Mouse (Mus musculus) brown adipose tissue, adult 24 weeks (tissue): Measurements from ENCODE around the gene Dock8. TPM values are rescaled to one million over a fixed set of nuclear protein-coding genes. Genes with fewer than 3 reads are reported as not detected.
A peak's percentile ranks its signal among the peaks of the same experiment; 100 is the strongest.

Experiments used
- H3K27ac ChIP-seq: fragments of 200-500 bp; replicated peaks from 2 replicates; pipeline ENCODE4 v1.5.1; 2012; ENCODE audit warnings: low read depth, mild to moderate bottlenecking, low read length
- H3K4me1 ChIP-seq: fragments of 200-500 bp; 2 replicates; pipeline ENCODE4 v1.6.1; 2012; ENCODE audit warnings: low read length, mixed read lengths; ENCODE audit not compliant: control insufficient read depth, insufficient read depth, insufficient read length
- H3K4me3 ChIP-seq: fragments of 200-500 bp; 2 replicates; pipeline ENCODE4 v1.5.1; 2012; ENCODE audit warnings: low read depth, mild to moderate bottlenecking, low read length, moderate library complexity; ENCODE audit not compliant: insufficient read depth
- polyA plus RNA-seq: library from polyadenylated mRNA; stranded (reverse); fragments of >200 nt; gene quantifications from 2 replicates; pipeline ENCODE4 v1.2.4, GENCODE M21; 2012; ENCODE audit not compliant: missing spikeins, insufficient read depth, insufficient read length

Gene Dock8
- 29.0 and 42.3 TPM in 2 replicates for polyA plus RNA-seq

DNA sequence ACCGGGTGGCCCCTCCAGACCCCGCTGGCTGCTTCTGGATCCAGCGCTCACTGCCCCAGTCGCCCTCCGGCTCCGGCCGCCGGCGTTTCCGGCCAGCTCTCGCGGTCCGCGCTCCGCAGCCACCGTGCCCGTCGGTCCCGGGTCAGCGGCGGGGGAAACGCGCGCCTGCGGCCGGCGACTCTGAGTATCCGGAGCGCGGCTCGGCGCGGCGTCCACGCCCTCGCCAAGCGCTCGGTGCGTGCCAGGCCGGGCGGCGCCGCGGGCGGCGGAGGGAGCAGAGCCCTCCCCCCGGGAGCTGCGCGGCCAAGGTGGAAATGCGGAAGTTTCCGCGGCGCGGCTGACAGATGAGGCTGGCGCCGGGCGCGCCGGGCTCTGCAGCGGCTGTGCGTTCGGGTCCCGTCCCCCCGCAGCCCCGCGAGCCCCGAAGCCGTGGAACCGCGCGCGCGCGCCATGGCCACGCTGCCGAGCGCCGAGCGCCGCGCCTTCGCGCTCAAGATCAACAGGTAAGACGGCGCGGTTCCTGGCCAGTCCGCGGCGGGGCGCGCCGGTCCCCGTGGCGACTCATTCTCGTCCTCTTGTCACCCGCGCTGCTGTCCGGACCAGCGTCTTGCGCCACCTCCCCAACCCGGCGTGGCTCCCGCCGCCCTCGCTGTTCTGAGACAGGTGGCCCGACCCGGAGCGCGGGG is at the start of gene Dock8:
Gene Dock8, plus strand, starts transcription at position 334 of the 686 bp plus-strand sequence.
- Histone ChIP-seq H3K4me1 (no peaks in the 10 kb centered on the region; the same call in 1 of the 2 replicates), H3K27ac (peak within 1 kb of the TSS; percentile 61), H3K4me3 (peak within 1 kb of the TSS; percentile 80)

DNA sequence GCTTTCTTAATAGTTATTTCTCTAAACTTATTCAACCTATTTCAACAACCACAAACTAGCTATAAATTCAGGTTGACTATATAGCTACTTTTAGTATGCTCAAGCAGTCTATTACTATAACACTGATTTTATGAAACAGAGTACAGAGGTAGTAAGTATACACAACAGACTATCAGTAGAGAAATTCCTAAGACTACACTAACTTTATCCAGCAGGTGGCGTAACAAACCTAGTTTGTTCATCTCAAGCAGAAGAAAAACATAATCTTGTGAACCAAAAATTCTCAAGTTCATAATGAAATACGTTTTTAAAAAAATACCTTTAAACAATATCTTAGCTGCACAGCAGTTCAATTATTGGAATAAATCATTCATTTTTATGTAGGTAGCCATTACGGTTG is 40.8 kb upstream of the Dock8 start:
- Histone ChIP-seq H3K4me1 (no peaks in the 10 kb centered on the region), H3K27ac (no peak overlapping the region)

DNA sequence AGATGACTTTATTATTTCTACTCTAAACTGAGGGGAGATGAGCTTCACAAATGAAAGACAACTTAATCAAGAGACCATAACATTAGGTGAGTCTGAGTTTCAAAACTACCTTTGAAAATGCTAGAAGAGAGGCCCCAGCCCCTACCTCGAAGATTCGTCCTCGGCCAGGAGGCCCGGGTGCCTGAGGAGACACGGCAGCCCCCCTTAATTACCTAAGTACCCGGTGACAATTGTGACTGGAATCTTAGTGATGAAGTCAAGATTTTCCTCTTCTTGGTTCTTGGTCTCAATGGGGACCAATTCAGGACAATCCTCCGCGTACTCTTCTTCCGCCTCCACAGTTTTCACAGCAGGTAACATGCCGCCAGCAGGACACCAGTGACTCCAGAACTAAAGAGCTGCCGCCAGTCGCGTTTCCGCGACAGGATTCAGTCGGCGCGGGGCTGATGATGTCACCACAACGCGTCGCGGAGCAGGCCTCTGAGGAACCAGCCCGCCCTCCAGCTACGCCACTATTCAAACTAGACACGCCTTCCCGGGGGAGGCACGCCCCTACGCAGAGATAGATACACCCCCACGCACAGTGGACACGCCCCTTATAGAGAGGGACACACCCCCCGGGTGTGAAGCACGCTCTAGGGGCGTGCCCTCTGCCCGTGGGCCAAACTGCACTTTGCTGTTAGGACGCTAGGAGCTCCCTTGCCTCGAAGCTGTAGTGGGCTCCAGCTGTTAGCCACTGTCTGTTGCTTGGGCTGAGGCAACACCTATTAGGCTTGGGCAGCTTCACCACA is 38.0 kb upstream of the Dock8 start, which contains the start of gene Cbwd1:
Gene Cbwd1, minus strand, starts transcription at position 439 of the 791 bp plus-strand sequence.
- Histone ChIP-seq H3K27ac (no peak within 1 kb of the TSS), H3K4me1 (no peaks in the 10 kb centered on the region), H3K4me3 (peak within 1 kb of the TSS; percentile 81)

More for the DNA sequence above, 40.8 kb upstream of the Dock8 start:
- H3K4me3 ChIP-seq = no peak overlapping the region

DNA sequence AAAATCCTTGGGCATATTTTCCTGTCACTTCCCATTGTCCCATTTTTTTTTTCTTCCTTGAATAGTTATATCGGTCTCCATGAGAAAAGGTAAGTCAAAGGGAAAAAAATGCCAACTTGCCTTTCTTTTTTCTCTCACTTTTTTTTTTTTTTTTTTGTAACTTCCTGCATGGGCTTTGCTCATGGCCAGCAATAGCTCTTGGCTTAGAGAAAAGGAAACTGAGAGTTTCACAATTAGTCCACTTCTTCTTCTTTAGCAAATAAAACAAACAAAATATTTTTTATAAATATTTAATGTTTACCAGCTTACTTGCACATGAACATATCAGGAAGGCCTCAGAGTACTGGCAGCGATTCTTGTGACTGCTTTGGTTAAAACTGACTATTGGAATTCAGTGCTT is 33.1 kb upstream of the Dock8 start:
- Histone ChIP-seq H3K27ac (no peak overlapping the region), H3K4me3 (no peak overlapping the region), H3K4me1 (no peaks in the 10 kb centered on the region)

DNA sequence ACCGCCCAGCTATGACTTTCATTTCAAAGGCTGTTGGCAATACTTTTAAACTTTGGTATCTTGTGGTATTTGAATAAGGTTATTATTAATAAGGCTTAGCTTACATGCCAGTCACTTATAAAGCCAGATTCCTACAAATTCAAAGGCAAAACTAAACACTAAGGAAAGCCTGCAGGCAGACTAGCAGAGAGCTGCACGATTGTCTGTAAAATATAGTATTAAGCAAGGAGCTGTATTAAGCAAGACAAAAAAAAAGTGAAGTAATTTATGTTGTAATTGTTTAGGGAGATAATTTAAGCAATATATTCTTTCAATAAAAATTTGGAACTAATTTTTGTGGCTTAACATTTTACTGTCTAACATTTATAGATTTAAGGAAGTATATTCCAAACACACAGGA is 32.4 kb upstream of the Dock8 start:
- no peak overlapping the region for H3K4me3 ChIP-seq
- no peaks in the 10 kb centered on the region for H3K4me1 ChIP-seq
- no peak overlapping the region; the same call in 1 of the 2 replicates for H3K27ac ChIP-seq

DNA sequence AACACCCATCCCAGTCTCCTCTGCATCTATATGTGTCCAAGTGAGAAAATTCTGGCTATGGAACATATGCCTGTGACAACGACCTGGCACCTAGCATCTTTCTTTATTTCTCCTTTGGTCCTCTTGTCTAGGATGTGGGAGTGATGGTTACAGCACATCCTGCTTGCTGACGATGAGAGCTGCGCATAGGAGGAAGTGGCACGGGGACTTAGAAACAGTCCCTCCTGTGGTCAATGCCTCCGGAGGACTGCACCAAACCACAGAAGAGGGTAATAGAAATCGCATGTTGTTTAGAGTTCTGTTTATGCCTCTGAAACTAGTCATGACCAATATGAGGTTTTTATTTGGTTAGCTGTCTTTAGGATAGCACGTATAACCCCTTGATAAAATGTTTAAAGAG is 28.0 kb upstream of the Dock8 start:
- Histone ChIP-seq H3K27ac (no peak overlapping the region), H3K4me3 (no peak overlapping the region), H3K4me1 (no peaks in the 10 kb centered on the region)

DNA sequence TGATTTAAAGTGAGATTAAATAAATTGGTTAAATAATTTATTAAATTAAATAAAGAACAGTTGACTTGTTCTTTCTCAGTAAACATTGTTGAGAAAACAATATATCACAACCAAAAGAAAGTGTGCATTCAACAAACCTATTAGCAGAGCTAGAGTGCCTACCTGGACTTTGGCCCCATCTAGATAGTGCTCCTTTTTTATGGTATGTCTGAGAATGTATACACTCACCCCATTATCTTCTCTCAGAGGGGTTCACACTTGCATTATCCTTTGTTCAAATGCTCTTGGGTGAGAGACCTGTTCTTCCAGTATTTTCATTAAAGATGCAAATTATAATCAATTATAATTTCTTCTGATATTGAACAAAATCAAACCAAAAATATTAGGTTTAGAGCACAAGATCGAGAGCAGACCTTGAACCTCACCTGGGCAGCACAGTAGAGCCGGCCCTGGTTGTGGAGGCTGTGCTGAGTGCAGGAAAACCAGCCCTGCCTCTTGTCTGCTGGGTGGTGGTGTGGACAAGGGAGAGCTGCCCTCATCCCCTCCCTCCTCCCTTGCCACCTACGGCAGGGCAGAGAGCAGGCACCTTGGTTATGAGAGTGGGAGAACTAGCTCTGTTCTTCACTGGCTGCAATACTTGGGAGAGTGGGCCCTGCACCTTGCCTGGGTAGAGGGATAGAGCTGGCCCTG is 26.5 kb upstream of the Dock8 start:
- H3K27ac ChIP-seq = no peak overlapping the region
- no peak overlapping the region for H3K4me3 ChIP-seq
- H3K4me1 ChIP-seq = no peaks in the 10 kb centered on the region

DNA sequence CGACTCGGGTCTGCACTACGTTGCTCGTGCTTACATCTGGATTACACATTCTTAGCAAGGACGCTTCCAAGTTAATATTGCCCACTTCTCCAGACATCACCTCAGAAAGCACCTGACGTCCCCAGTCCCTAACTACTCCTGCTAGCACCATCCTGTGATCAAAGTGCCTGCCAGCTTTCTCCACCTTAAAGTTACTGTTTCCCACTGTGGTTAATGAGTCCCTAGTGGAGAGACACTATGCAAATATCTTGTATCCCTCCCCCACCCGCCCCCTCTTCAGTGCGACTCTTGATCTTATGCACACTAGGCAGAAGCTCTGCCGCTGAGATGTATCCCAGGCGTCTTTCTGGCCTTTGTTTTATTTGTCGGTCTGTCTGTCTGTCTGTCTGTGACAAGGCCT is 21.3 kb upstream of the Dock8 start:
- Histone ChIP-seq H3K4me3 (no peak overlapping the region), H3K4me1 (peaks cover 5% of the 10 kb centered on the region; the same call in 1 of the 2 replicates), H3K27ac (no peak overlapping the region)

DNA sequence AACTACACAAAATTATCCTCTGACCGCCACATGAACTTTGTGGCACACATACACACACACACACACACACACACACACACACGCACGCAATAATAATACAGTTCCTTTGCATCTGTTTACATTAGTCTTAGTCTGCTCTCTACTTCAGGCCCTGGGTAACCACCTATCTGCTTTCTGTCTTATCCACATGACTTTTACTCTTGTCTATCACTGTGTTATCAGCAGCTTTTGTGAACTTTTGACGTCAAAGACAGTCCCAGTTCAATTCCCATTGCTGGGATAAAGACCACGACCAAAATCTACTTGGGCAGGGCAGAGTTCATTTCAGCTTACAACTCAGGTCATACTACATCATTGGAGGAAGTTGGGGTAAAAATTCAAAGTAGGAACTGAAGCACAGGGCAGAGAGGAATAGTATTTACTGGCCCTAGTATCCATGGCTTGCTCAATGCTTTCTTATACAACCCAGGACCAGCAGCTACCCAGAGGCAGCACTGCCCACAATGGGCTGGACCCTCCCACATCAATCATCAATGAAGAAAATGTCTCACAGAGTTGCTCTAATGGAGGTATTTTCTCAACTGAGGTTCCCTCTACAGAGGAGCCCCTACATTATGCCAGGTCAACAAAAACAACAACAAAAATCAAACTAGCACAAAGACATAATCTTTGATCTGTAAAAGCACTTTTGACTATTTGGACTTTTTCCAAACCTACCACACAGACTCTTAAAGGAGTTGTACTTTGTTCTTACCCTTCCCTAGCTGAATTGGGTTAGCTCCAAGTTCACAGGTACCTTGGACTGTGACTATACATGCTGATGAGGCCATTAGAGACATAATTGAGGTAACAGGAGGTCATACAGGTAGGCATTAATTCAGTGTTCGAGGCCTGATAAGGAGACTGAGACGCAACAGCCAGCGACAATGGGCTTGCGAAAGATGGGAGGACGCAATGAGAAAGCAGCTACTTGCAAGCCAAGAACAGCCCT is 20.2 kb upstream of the Dock8 start:
- Histone ChIP-seq H3K4me1 (peaks cover 5% of the 10 kb centered on the region; the same call in 1 of the 2 replicates), H3K27ac (no peak overlapping the region), H3K4me3 (no peak overlapping the region)

DNA sequence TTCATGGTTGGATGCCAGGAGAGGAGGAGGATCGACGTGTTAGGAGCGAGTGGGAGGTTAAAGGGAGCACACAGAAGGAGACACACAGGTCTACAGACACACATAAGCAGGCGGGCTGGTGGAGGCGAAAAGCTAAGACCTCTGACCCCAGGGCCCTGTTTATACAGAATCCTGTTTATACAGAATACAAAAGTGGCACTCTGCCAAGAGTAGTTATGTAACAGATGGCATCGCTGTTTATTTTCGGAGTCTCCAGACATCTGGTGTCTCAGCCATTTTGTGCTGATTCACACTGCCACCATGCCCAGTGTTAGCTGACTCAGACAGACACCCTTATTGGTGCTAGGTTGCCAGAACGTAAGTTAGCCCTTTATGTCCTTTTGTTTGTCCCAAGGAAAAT is 18.0 kb upstream of the Dock8 start:
- Histone ChIP-seq H3K4me3 (no peak overlapping the region), H3K27ac (no peak overlapping the region), H3K4me1 (peaks cover 5% of the 10 kb centered on the region; the same call in 1 of the 2 replicates)

DNA sequence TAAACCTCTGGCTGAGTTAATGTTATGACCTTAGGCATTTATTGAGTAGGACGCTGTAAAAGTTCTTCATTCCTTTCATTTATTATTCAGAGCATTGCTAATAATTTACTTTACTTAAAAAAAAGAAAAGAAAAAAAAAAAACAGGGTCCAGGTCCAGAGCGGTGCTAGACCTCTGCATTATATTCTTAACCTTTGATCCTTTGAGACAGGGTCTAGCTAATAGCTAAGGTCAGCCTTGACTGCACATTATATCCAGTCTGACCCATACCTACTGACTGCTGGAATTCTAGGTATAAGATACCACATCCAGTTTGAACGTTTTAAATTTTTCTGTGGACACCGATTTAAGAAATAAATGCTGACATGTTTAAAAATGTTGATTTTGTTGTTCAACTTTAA is 16.3 kb upstream of the Dock8 start:
- Histone ChIP-seq H3K4me3 (no peak overlapping the region), H3K4me1 (peaks cover 6% of the 10 kb centered on the region; the same call in 1 of the 2 replicates), H3K27ac (no peak overlapping the region)

DNA sequence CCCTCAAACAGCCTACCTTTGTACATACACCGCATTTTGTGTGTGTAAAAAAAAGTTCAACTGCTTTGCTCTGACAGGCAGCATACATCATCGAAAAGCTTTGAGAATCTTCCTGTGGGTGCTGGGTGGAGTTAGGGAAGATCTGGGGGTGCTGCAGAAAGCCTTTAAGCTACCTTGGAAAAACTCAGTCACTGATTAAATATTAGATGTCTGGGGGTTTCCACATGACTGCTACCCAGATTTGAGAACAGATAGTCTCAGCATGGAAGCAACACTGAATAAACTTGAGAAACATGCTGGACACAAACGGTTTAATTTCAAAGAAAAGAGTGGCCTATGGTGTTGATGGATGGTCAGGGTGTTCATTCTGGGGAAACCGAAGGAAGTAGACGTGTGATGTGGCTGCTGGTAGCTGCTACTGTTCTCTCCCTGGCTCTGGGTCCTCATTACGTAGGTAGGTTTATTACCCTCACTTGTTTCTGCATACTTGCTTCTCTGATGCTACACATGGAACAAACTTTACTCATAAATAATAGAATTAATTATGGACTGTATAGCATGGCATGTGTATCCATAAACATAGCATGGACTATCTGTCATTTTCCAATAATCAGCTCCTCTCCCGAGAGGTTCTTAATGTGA is 15.4 kb upstream of the Dock8 start:
- peaks cover 10% of the 10 kb centered on the region; the same call in 1 of the 2 replicates for H3K4me1 ChIP-seq
- no peak overlapping the region for H3K4me3 ChIP-seq
- H3K27ac ChIP-seq = no peak overlapping the region

DNA sequence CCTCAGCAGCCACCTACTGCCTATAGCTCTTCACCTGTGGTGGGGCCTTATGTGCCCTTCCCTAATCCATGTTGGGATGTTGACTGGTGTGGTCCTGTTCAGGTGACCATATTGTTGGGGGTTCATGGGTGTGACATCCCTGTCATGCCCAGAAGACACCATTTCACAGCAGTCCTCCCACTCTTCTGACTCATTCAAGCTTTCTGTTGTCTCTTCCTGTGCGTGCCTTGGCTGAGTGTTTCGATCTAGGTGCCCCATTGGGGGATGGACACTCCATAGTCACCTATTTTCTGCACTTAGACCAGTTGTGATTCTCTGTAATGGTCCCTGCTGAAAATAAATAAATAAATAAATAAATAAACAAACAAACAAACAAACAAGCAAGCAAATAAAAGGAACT is 14.3 kb upstream of the Dock8 start:
- Histone ChIP-seq H3K4me1 (peaks cover 10% of the 10 kb centered on the region; the same call in 1 of the 2 replicates), H3K27ac (no peak overlapping the region), H3K4me3 (no peak overlapping the region)

DNA sequence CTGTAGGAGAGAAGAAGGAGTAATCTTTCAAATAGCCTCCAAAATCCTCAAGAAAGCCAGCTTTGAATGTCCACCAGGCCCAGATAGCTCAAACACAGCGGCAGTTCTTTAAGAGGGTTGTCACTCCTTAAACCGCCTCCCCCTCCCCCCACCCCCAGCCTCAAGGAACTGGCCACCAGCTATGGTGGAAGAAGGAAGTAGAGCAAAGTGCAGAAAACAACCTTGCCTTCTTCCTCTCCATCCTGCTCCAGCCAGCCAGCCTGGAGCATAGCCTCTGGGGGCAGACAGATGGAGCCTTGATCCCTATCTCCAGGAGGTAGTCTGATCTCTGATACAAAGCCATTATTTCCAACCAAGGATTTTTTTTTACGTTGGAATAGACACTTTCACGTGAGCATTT is 12.0 kb upstream of the Dock8 start:
- H3K4me3 ChIP-seq = no peak overlapping the region
- peaks cover 5% of the 10 kb centered on the region; the same call in 1 of the 2 replicates for H3K4me1 ChIP-seq
- H3K27ac ChIP-seq = no peak overlapping the region
